Mouse (Mus musculus): Measurements from ENCODE around the gene Padi4.

GRCm38 (mm10) chr4:140699441-140700127 is 74.5 kb downstream of the Padi4 start:
- TF ChIP-seq GATA1 (IDR thresholded peaks at IDR 0.05; ENCODE audit: borderline replicate concordance, low read length) (no peak), CTCF (IDR thresholded peaks at IDR 0.05; ENCODE audit: low read depth, low read length) (no peak), TAL1 (conservative IDR thresholded peaks at IDR 0.05; ENCODE audit: low read depth, low read length) (no peak)

All from G1E (cell line).